Mouse (Mus musculus): ENCODE measurements around the gene Pipox. TPM values are rescaled to one million over a fixed set of nuclear protein-coding genes. Genes with fewer than 3 reads are reported as not detected.
A peak's percentile ranks its signal among the peaks of the same experiment; 100 is the strongest.

The Pipox gene
- polyA plus RNA-seq, 1 experiment from 2014 or later: 25.5 TPM

DNA sequence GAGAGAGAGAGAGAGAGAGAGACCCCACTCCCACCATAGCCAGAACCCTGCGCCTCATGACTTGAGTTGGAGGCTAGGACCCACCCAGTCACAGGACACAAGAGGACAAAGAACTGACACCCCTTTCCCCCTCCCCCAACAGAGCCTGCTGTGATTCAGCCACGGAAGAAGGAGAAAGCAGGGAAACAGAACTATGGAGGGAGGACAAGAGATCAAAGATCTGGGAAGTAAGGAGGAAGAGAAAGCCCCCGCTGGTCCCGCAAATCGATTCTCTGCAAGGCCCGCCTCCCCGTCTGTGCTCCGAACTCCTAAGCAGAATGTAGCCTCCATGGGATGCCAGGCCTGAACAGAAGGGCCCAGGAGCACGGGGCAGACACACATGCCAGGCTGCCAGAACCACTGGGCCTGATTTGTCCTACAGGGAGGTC, 12.9 kb upstream of the Pipox start:
- Histone ChIP-seq H3K4me1 (replicated peaks) (no peaks in the 10 kb centered on the region), H3K4me2 (peak overlapping the region; percentile 13; the same call in 1 of the 2 replicates), H3K9me3 (replicated peaks) (no peaks in the 10 kb centered on the region), H3K27me3 (peaks cover 66% of the 10 kb centered on the region), H3K9ac (no peak overlapping the region), H3K27ac (replicated peaks) (no peak overlapping the region), H3K36me3 (replicated peaks) (no peaks in the 10 kb centered on the region), H3K4me3 (replicated peaks) (no peak overlapping the region)
- WGBS (ENCODE audit: insufficient replicate concordance): 19% methylated on average over 9 of the region's 9 CpGs
- ATAC-seq (ENCODE audit: insufficient read depth): no peak

DNA sequence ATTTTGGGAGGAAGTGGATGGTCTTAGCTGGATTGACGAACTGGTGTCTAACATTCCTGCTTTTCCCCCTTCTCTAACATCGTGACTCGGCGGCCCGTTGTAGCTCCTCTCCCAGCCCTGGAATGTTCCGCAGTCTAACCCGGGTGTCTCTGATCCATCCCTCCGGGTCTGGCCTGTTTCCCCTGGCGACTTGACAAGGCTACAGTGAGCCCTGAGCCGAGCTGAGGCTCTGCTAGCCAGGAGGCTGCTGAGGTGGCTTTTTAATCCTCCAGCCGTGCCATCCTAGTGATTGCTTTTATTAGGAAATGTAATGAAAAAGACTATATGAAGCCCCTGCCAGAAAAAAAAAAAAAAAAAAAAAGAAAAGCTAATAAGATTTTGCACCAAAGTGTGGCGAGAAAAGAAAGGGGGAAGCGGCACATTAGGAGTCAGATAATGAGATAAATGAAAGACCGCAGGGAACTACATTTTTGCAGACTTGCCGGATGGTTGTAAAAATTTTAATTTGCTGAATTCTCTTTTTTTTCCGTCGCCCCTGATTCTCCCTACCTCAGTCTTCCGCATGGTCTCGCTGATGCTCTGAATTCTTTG, 12.3 kb upstream of the Pipox start:
- Histone ChIP-seq H3K27me3 (peaks cover 65% of the 10 kb centered on the region), H3K27ac (replicated peaks) (no peak overlapping the region)

DNA sequence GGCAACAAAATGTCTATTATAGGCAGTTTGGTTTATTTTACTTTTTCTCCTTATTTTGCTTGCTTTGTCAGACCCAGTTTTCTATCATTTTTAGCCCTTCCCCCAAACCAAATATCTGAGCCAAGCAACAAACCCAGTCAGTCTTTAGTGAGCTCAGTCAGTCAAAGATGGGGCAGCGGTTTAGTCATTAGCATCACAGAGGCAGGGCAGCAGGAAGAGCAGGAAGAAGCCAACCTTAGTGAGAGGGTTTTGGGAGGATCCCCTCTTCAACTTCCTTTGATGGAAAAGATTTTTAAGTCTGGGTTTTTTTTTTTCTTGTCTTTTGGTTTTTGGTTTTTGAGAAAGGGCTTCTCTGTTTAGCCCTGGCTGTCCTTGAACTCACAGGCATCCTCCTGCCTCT, 10.8 kb upstream of the Pipox start:
- H3K4me2 ChIP-seq: no peak overlapping the region
- no peaks in the 10 kb centered on the region for H3K4me1 ChIP-seq (replicated peaks)
- H3K27me3 ChIP-seq: peaks cover 52% of the 10 kb centered on the region
- no peak for ATAC-seq (ENCODE audit: insufficient read depth)
- 49% methylated on average over 1 of the region's 1 CpGs for WGBS (ENCODE audit: insufficient replicate concordance)
- H3K36me3 ChIP-seq (replicated peaks): no peaks in the 10 kb centered on the region
- no peaks in the 10 kb centered on the region for H3K9me3 ChIP-seq (replicated peaks)
- H3K9ac ChIP-seq: no peak overlapping the region
- no peak overlapping the region for H3K27ac ChIP-seq (replicated peaks)
- no peak overlapping the region for H3K4me3 ChIP-seq (replicated peaks)

More for the DNA sequence above, 12.3 kb upstream of the Pipox start:
- WGBS (ENCODE audit: insufficient replicate concordance): 41% methylated on average over 19 of the region's 19 CpGs
- Histone ChIP-seq H3K36me3 (replicated peaks) (no peaks in the 10 kb centered on the region), H3K4me1 (replicated peaks) (no peaks in the 10 kb centered on the region), H3K9ac (no peak overlapping the region), H3K4me2 (no peak overlapping the region), H3K4me3 (replicated peaks) (no peak overlapping the region), H3K9me3 (replicated peaks) (no peaks in the 10 kb centered on the region)
- no peak for ATAC-seq (ENCODE audit: insufficient read depth)

DNA sequence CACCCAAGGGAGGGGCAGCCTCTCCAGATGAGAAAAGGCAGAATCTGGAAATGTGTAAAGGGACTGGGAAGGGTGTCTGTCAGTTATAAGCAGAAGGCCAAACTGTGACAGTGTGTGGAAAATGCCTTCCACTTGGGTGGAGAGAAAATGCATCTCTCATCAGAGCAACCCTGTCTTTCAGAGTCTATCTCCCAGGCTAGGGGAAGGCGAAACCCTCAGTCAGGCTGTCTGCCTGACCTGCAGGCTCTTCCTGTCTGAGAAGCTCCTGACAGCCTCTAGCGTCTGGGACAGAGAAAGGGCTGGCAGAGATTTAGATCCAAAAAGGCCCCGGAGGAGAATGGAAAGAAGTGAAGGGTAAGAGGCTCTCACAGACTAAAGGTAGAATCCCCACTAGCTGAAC, 9.9 kb upstream of the Pipox start:
- no peak overlapping the region for H3K4me3 ChIP-seq (replicated peaks)
- no peak for ATAC-seq (ENCODE audit: insufficient read depth)
- no peak overlapping the region for H3K27ac ChIP-seq (replicated peaks)
- no peaks in the 10 kb centered on the region for H3K4me1 ChIP-seq (replicated peaks)
- H3K9me3 ChIP-seq (replicated peaks): no peaks in the 10 kb centered on the region
- H3K9ac ChIP-seq: no peak overlapping the region
- WGBS (ENCODE audit: insufficient replicate concordance): 30% methylated on average over 3 of the region's 3 CpGs
- H3K27me3 ChIP-seq: peaks cover 47% of the 10 kb centered on the region
- no peaks in the 10 kb centered on the region for H3K36me3 ChIP-seq (replicated peaks)
- H3K4me2 ChIP-seq: no peak overlapping the region

DNA sequence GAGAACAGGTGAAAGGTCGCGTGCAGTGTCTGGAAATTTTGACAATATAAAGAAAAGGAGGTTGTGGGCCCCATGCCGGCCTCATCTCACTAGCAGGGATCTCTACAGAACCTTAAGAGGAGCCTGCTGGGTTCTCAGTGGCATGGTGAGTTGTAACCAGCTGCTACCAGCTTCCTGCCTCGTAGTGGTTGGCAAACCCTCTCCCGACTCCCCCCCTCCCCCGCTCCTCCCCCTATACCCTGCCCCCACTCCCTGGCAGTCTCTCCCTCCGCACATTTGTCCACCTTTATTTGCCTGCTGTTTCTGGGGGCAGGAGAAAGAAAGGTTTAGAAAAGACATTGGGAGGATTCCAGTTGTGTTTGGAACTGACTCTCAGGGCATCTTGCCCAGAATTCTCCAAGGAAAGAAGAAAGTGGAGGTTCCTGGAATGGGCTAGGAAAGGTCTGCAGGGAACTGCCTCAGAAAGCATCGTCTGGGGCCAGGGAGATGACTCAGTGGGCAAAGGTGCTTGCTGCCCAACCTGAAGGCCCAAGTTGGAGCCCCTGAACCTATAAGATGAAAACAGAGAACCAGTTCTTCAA, 8.0 kb upstream of the Pipox start:
- no peaks in the 10 kb centered on the region for H3K9me3 ChIP-seq (replicated peaks)
- no peaks in the 10 kb centered on the region for H3K36me3 ChIP-seq (replicated peaks)
- H3K4me2 ChIP-seq: no peak overlapping the region
- H3K27ac ChIP-seq (replicated peaks): no peak overlapping the region
- no peak for ATAC-seq (ENCODE audit: insufficient read depth)
- peaks cover 50% of the 10 kb centered on the region for H3K27me3 ChIP-seq
- no peak overlapping the region for H3K9ac ChIP-seq
- H3K4me1 ChIP-seq (replicated peaks): no peaks in the 10 kb centered on the region
- WGBS (ENCODE audit: insufficient replicate concordance): 34% methylated on average over 8 of the region's 8 CpGs
- H3K4me3 ChIP-seq (replicated peaks): no peak overlapping the region

DNA sequence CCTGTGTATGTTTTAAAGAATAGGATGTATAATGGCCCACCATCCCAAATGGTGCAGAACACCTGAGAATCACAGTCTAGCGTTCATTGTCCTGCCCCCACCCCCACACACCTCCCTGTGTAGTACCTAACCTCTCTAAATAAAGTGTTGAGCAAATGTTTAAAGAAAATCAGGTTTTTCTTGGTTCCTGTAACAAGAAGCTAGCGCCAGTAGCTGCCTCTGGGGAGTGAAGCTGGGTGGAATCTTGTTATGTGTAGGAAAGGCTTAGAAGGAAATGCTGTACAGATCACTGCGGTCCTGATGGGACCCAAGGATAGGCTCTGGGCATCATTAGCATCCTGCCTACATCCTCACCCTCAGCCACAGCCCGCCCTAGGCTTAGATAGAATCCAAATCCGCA, 7.5 kb upstream of the Pipox start:
- H3K36me3 ChIP-seq (replicated peaks): no peaks in the 10 kb centered on the region
- peaks cover 50% of the 10 kb centered on the region for H3K27me3 ChIP-seq
- no peak overlapping the region for H3K27ac ChIP-seq (replicated peaks)
- no peak overlapping the region for H3K4me3 ChIP-seq (replicated peaks)
- no peaks in the 10 kb centered on the region for H3K4me1 ChIP-seq (replicated peaks)
- ATAC-seq (ENCODE audit: insufficient read depth): no peak
- no peaks in the 10 kb centered on the region for H3K9me3 ChIP-seq (replicated peaks)
- no peak overlapping the region for H3K4me2 ChIP-seq
- 40% methylated on average over 5 of the region's 5 CpGs for WGBS (ENCODE audit: insufficient replicate concordance)
- no peak overlapping the region for H3K9ac ChIP-seq

DNA sequence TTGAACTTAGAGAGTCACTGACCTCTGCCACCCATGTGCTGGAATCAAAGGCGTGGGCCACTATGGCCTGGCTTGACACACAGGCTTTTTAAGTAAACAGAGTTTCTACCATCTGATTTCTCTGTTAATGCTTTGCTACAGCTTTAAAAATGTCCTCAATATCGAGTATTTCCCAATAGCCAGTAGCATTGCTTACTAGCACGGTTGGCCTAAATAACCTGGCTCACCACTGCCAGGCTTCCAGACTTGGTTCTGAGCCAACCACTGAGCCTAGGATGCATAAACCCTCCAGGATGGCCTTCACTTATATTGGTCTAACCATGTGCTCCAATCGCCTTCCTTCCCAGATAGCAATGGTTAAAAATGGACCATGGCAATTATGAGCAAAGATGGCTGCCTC, 6.8 kb upstream of the Pipox start:
- no peaks in the 10 kb centered on the region for H3K9me3 ChIP-seq (replicated peaks)
- peak overlapping the region; percentile 38; the same call in 1 of the 2 replicates for H3K27ac ChIP-seq (replicated peaks)
- WGBS (ENCODE audit: insufficient replicate concordance): 50% methylated on average over 4 of the region's 4 CpGs
- ATAC-seq (ENCODE audit: insufficient read depth): no peak; the same call in 1 of the 2 replicates
- no peak overlapping the region for H3K4me3 ChIP-seq (replicated peaks)
- no peak overlapping the region for H3K9ac ChIP-seq
- H3K36me3 ChIP-seq (replicated peaks): no peaks in the 10 kb centered on the region
- peaks cover 51% of the 10 kb centered on the region for H3K27me3 ChIP-seq
- no peak overlapping the region for H3K4me2 ChIP-seq
- H3K4me1 ChIP-seq (replicated peaks): no peaks in the 10 kb centered on the region

DNA sequence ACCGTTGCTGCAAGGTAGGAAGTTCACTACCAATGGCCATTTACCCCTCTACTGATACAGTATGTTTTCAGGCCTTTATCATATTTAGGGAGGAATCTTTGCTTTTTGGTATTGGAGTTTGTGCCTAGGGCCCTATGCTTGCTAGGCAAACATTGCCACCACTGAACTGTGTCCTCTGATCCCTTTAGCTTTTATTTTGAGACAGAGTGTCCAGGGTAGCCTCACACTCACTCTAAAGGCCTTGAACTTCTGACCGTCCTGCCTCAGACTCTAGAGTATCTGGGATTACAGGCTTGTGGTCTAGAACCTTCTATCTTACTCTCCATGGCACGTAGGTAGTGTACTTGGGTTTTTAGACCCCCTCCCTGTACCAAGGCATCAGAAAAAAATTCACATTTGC, 6.3 kb upstream of the Pipox start:
- Histone ChIP-seq H3K36me3 (replicated peaks) (no peaks in the 10 kb centered on the region), H3K4me3 (replicated peaks) (no peak overlapping the region), H3K4me1 (replicated peaks) (no peaks in the 10 kb centered on the region), H3K9ac (no peak overlapping the region), H3K9me3 (replicated peaks) (no peaks in the 10 kb centered on the region), H3K27me3 (peaks cover 54% of the 10 kb centered on the region), H3K27ac (replicated peaks) (peak overlapping the region; percentile 38; the same call in 1 of the 2 replicates), H3K4me2 (no peak overlapping the region)
- ATAC-seq (ENCODE audit: insufficient read depth): no peak; the same call in 1 of the 2 replicates
- WGBS (ENCODE audit: insufficient replicate concordance): 52% methylated on average over 3 of the region's 3 CpGs

DNA sequence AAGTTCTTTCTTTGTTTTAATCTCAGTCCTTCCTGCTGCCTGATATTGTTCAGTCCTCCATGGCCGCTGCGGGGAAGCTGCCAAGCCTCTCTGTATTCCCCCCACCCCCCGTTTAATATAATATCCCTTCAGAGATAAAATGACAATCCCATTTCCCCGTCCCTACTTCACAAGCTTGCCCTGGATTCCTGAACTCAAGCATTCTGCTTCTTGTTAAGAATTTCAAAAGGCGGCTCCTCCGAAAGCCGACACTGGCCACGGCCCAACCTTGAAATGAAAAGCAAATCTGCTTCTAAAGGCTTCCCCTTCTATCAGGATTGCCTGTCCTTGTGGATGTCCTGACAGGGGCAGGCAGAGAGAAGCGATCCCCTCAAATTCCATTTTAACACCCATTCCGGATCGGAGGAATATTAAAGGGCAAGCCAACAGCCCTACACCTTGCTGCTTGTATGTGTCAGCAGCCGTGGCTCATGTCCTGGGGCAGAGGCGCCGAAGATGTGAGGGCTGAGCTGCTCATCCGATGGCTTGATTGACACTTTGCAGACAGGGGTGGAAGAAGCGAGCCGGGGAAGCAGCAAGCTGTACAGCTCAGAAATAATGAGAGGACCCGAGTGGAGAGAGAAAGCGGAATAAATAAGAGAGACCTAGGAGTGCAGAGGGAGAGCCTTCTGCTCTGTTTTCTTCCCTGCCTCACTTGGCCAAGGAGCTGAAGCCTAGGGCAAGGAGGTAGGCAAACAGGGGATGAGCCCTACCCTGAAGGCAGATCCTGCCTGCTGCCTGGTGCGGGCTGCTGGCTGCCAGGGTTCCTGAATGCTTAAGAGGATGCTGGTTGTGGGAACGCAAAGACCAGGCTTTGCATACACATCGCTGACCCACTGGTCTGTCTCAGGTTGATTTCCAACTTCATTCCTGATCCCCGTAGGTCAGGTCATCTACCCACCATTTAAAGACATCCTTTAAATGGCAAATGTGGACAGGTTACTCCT, 3.2 kb upstream of the Pipox start:
- Histone ChIP-seq H3K4me3 (replicated peaks) (no peak overlapping the region), H3K9me3 (replicated peaks) (no peaks in the 10 kb centered on the region), H3K9ac (no peak overlapping the region), H3K27ac (replicated peaks) (no peak overlapping the region), H3K36me3 (replicated peaks) (no peaks in the 10 kb centered on the region), H3K4me1 (replicated peaks) (peaks cover 4% of the 10 kb centered on the region; the same call in 1 of the 2 replicates), H3K27me3 (peaks cover 54% of the 10 kb centered on the region), H3K4me2 (no peak overlapping the region)
- ATAC-seq (ENCODE audit: insufficient read depth): no peak
- 29% methylated on average over 23 of the region's 23 CpGs for WGBS (ENCODE audit: insufficient replicate concordance)

DNA sequence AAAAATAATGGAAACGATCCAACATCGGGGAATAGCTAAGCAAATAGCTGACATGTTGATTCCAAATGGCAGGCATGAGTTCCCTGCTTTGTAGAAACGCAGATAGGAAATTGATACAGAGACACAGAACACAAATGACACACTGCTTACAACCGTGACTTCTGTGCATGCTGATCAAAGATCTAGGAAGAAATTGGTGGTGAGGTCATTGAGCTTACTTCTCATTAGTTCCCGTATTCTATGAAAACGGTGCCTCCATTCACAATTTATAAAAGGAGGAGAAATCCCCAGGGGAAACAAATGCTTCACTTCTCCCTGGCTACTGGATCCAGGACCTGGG, 2.6 kb upstream of the Pipox start:
- Histone ChIP-seq H3K4me1 (replicated peaks) (peaks cover 4% of the 10 kb centered on the region; the same call in 1 of the 2 replicates), H3K27me3 (peaks cover 54% of the 10 kb centered on the region), H3K4me3 (replicated peaks) (no peak overlapping the region), H3K9me3 (replicated peaks) (no peaks in the 10 kb centered on the region), H3K36me3 (replicated peaks) (no peaks in the 10 kb centered on the region), H3K27ac (replicated peaks) (no peak overlapping the region), H3K4me2 (no peak overlapping the region), H3K9ac (no peak overlapping the region)
- WGBS (ENCODE audit: insufficient replicate concordance): 45% methylated on average over 6 of the region's 6 CpGs
- ATAC-seq (ENCODE audit: insufficient read depth): no peak

DNA sequence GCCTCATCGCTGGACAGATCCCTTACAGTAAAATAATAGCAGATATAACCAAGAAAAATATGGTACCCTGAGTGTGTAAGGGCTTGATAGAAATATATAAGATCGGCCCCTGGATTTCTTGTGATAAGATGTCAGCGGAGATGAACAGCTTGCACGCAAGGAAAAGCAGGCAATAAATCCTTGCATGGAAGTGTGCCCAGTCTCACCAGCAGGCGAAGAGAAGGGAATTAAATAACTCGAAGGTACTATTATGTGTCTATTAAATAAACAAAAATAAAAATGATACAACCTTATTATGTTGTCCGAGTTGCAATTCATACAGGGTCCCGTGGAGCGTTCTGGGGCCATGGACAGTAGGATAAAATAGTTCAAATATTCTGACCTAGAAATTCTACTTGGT, 2.1 kb upstream of the Pipox start:
- Histone ChIP-seq H3K4me2 (no peak overlapping the region), H3K36me3 (replicated peaks) (no peaks in the 10 kb centered on the region), H3K4me3 (replicated peaks) (no peak overlapping the region), H3K9ac (no peak overlapping the region), H3K4me1 (replicated peaks) (peaks cover 4% of the 10 kb centered on the region; the same call in 1 of the 2 replicates), H3K9me3 (replicated peaks) (no peaks in the 10 kb centered on the region), H3K27ac (replicated peaks) (no peak overlapping the region), H3K27me3 (peaks cover 54% of the 10 kb centered on the region)
- WGBS (ENCODE audit: insufficient replicate concordance): 66% methylated on average over 9 of the region's 9 CpGs
- no peak for ATAC-seq (ENCODE audit: insufficient read depth)

All from liver, embryonic 15.5 days (tissue).